Mouse (Mus musculus) stomach, postnatal 0 days (tissue): ENCODE measurements around the gene 4930556J24Rik. TPM values are rescaled to one million over a fixed set of nuclear protein-coding genes. Genes with fewer than 3 reads are reported as not detected.

Experiments
- ATAC-seq: fragments of 200-750 bp; cut with Nextera tagmentation; 2 replicates; pipeline ENCODE4 v1.8.0; 2017; ENCODE audit not compliant: low FRiP score, low TSS enrichment
- DNase-seq: peaks from one replicate; pipeline ENCODE4 v3.0.0-alpha.2; 2016; ENCODE audit warnings: low spot score
- H3K27ac ChIP-seq: fragments of 300-500 bp; sonication (generic); replicated peaks from 2 replicates; pipeline ENCODE4 v1.5.1; 2014; ENCODE audit warnings: mild to moderate bottlenecking, control low read depth
- H3K27me3 ChIP-seq: fragments of 300-500 bp; sonication (generic); 2 replicates; pipeline ENCODE4 v1.6.1; 2014; ENCODE audit warnings: low read length; ENCODE audit not compliant: control insufficient read depth, insufficient read depth
- H3K36me3 ChIP-seq: fragments of 300-500 bp; sonication (generic); 2 replicates; pipeline ENCODE4 v1.6.1; 2014; ENCODE audit warnings: low read length, mixed read lengths; ENCODE audit not compliant: control insufficient read depth, insufficient read depth
- H3K4me1 ChIP-seq: fragments of 300-500 bp; sonication (generic); replicated peaks from 2 replicates; pipeline ENCODE4 v1.6.1; 2014; ENCODE audit warnings: antibody characterized with exemption; ENCODE audit not compliant: control insufficient read depth, insufficient read depth
- H3K4me2 ChIP-seq: fragments of 300-500 bp; sonication (generic); replicated peaks from 2 replicates; pipeline ENCODE4 v1.6.1; 2014; ENCODE audit warnings: low read depth, mild to moderate bottlenecking, control low read depth, moderate library complexity
- H3K4me3 ChIP-seq: fragments of 300-500 bp; sonication (generic); 2 replicates; pipeline ENCODE4 v1.5.1; 2014; ENCODE audit warnings: low read depth, low read length, control low read depth
- H3K9ac ChIP-seq: fragments of 300-500 bp; sonication (generic); 2 replicates; pipeline ENCODE4 v1.6.1; 2014; ENCODE audit warnings: mild to moderate bottlenecking, low read length, control low read depth, mixed read lengths
- H3K9me3 ChIP-seq: fragments of 300-500 bp; sonication (generic); 2 replicates; pipeline ENCODE4 v1.6.1; 2016; ENCODE audit warnings: low read length; ENCODE audit not compliant: control insufficient read depth
- CTCF ChIP-seq: IDR thresholded peaks from 2 replicates; pipeline ENCODE4 v1.5.1; 2016; ENCODE audit warnings: antibody characterized with exemption, low read depth, mild to moderate bottlenecking, moderate library complexity
- EP300 ChIP-seq: optimal IDR thresholded peaks from 2 replicates; pipeline ENCODE3; 2016; ENCODE audit warnings: antibody characterized with exemption
- WGBS: fragments of 180-500 bp; shearing (Covaris S2); extraction: QIAGEN DNeasy Blood & Tissue Kit; methylation state at CpG from one replicate; pipeline ENCODE4 v1.1.7; 2014; 5-methylcytosine and 5-hydroxymethylcytosine counted together
- polyA plus RNA-seq: library from polyadenylated mRNA; unstranded; fragments of >200 nt; fragmentation: Nextera tagmentation; extraction: Ambion mirVana; gene quantifications from 2 replicates; pipeline ENCODE4 v1.2.1, GENCODE M21; 2015

Gene 4930556J24Rik
- polyA plus RNA-seq, 1 experiment from 2014 or later = 0.08 TPM

- Histone ChIP-seq H3K36me3 (0 out of 2 replicates have a peak, but pooled peaks cover 2% of the 10 kb centered on the region), H3K9me3 (no peaks in the 10 kb centered on the region), H3K9ac (no peak overlapping the region), H3K4me1 (0 out of 2 replicates have a peak, but pooled peaks cover 3% of the 10 kb centered on the region), H3K4me2 (no peak overlapping the region), H3K4me3 (no peak overlapping the region), H3K27me3 (no peaks in the 10 kb centered on the region), H3K27ac (no peak overlapping the region)
- ATAC-seq (0 out of 2 replicates have a peak, but pooled peaks have one; percentile 22), DNase-seq (no peak)
- 65% methylated on average over 6 of the region's 6 CpGs for WGBS
- TF ChIP-seq EP300 = no peak
- no peak for TF ChIP-seq CTCF
These were observed 76.3 kb downstream of the 4930556J24Rik start for GRCm38 (mm10) chr11:3900296-3900695.

GRCm38 (mm10) chr11:3895933-3896332 is 80.6 kb downstream of the 4930556J24Rik start:
- H3K4me3 ChIP-seq = no peak overlapping the region
- WGBS = 68% methylated on average over 1 of the region's 1 CpGs
- TF ChIP-seq EP300 (no peak), CTCF (no peak)
- no peak for DNase-seq
- no peaks in the 10 kb centered on the region for H3K4me1 ChIP-seq
- no peak overlapping the region for H3K27ac ChIP-seq
- 0 out of 2 replicates have a peak, but pooled peaks cover 2% of the 10 kb centered on the region for H3K36me3 ChIP-seq
- ATAC-seq = no peak
- no peak overlapping the region for H3K9ac ChIP-seq
- H3K27me3 ChIP-seq = no peaks in the 10 kb centered on the region
- no peaks in the 10 kb centered on the region for H3K9me3 ChIP-seq
- no peak overlapping the region for H3K4me2 ChIP-seq

- Histone ChIP-seq H3K27ac (0 out of 2 replicates have a peak overlapping the region, but pooled peaks have one; percentile 45), H3K4me1 (no peaks in the 10 kb centered on the region), H3K4me2 (peak overlapping the region; percentile 88), H3K27me3 (no peaks in the 10 kb centered on the region), H3K36me3 (0 out of 2 replicates have a peak, but pooled peaks cover 2% of the 10 kb centered on the region), H3K4me3 (peak overlapping the region; percentile 44), H3K9me3 (no peaks in the 10 kb centered on the region), H3K9ac (peak overlapping the region; percentile 62)
- DNase-seq = no peak
- peak; percentile 51 for ATAC-seq
- 1% methylated on average over 10 of the region's 10 CpGs for whole genome bisulfite sequencing
- TF ChIP-seq EP300 (no peak), CTCF (no peak)
These were observed 81.1 kb downstream of the 4930556J24Rik start for GRCm38 (mm10) chr11:3895458-3895857.

- WGBS = 5% methylated on average over 46 of the region's 46 CpGs
- no peaks in the 10 kb centered on the region for H3K9me3 ChIP-seq
- H3K36me3 ChIP-seq = 0 out of 2 replicates have a peak, but pooled peaks cover 2% of the 10 kb centered on the region
These were observed 81.9 kb downstream of the 4930556J24Rik start, which contains the start of the genes 4921536K21Rik and Dusp18 for GRCm38 (mm10) chr11:3894406-3895281. Gene 4921536K21Rik, minus strand, starts transcription at chr11:3895098. Gene Dusp18, plus strand, starts transcription at chr11:3895240.

GRCm38 (mm10) chr11:3893970-3894369 is 82.6 kb downstream of the 4930556J24Rik start:
- H3K27ac ChIP-seq = no peak overlapping the region
- ATAC-seq (no peak), DNase-seq (no peak)
- H3K4me2 ChIP-seq = no peak overlapping the region; the same call in 1 of the 2 replicates
- H3K36me3 ChIP-seq = no peaks in the 10 kb centered on the region
- WGBS = 72% methylated on average over 6 of the region's 6 CpGs
- TF ChIP-seq EP300 = no peak
- TF ChIP-seq CTCF = no peak
- H3K4me3 ChIP-seq = no peak overlapping the region
- H3K27me3 ChIP-seq = no peaks in the 10 kb centered on the region
- H3K9me3 ChIP-seq = no peaks in the 10 kb centered on the region
- no peak overlapping the region for H3K9ac ChIP-seq
- H3K4me1 ChIP-seq = no peaks in the 10 kb centered on the region

More at GRCm38 (mm10) chr11:3894406-3895281, 81.9 kb downstream of the 4930556J24Rik start, which contains the start of the genes 4921536K21Rik and Dusp18:
- DNase-seq (peak; percentile 94), ATAC-seq (peak; percentile 96)
- H3K4me2 ChIP-seq = peak within 1 kb of the TSS; percentile 88
- peak within 1 kb of the TSS; percentile 45; the same call in 1 of the 2 replicates for H3K27ac ChIP-seq
- peak within 1 kb of the TSS; percentile 62 for H3K9ac ChIP-seq
- H3K4me1 ChIP-seq = no peaks in the 10 kb centered on the region
- H3K27me3 ChIP-seq = no peaks in the 10 kb centered on the region
- TF ChIP-seq EP300 (no peak), CTCF (no peak)
- H3K4me3 ChIP-seq = peak within 1 kb of the TSS; percentile 44

Other genes with a start within 250 kb of the 4930556J24Rik start
- 0.42 and 0.69 TPM in 2 replicates for gene Osbp2, start 112.9 kb downstream of the 4930556J24Rik start, polyA plus RNA-seq
- gene 4921536K21Rik, start 81.7 kb downstream of the 4930556J24Rik start, polyA plus RNA-seq = 0.12 TPM in 2 replicates
- 2.8 TPM in 2 replicates for gene Dusp18, start 81.5 kb downstream of the 4930556J24Rik start, polyA plus RNA-seq
- 7.3 and 7.5 TPM in 2 replicates for gene Slc35e4, start 62.1 kb downstream of the 4930556J24Rik start, polyA plus RNA-seq
- gene Tcn2, start 44.6 kb downstream of the 4930556J24Rik start, polyA plus RNA-seq = 47.5 and 53.3 TPM in 2 replicates
- 41.8 and 42.6 TPM in 2 replicates for gene Pes1, start 12.8 kb downstream of the 4930556J24Rik start, polyA plus RNA-seq
- 43.4 and 52.0 TPM in 2 replicates for gene Gal3st1, start 6.9 kb upstream of the 4930556J24Rik start, polyA plus RNA-seq
- gene Sec14l4, start 54.7 kb upstream of the 4930556J24Rik start, polyA plus RNA-seq = 2.5 and 3.8 TPM in 2 replicates
- 0.12 and 0.15 TPM in 2 replicates for gene Sec14l3, start 88.1 kb upstream of the 4930556J24Rik start, polyA plus RNA-seq
- 19.0 and 19.1 TPM in 2 replicates for gene Mtfp1, start 118.7 kb upstream of the 4930556J24Rik start, polyA plus RNA-seq
- gene Sec14l2, start 146.6 kb upstream of the 4930556J24Rik start, polyA plus RNA-seq = 0.95 and 1.5 TPM in 2 replicates
- 19.6 and 23.2 TPM in 2 replicates for gene Rnf215, start 158.4 kb upstream of the 4930556J24Rik start, polyA plus RNA-seq
- gene Ccdc157, start 183.5 kb upstream of the 4930556J24Rik start, polyA plus RNA-seq = 2.1 and 2.2 TPM in 2 replicates
- gene Sf3a1, start 183.6 kb upstream of the 4930556J24Rik start, polyA plus RNA-seq = 16.0 and 16.5 TPM in 2 replicates
- 35.1 and 38.5 TPM in 2 replicates for gene Tbc1d10a, start 210.0 kb upstream of the 4930556J24Rik start, polyA plus RNA-seq
- 9.6 and 9.7 TPM in 2 replicates for gene Castor1, start 241.4 kb upstream of the 4930556J24Rik start, polyA plus RNA-seq